Mouse (Mus musculus) spleen, adult 2 months (tissue): Measurements from ENCODE around the gene Bckdk. TPM values are rescaled to one million over a fixed set of nuclear protein-coding genes. Genes with fewer than 3 reads are reported as not detected.

Experiments
- DNase-seq, 2 experiments: peaks; one replicate each; pipeline versions ENCODE4 v3.0.0 to v3.0.0-alpha.2; 2012 to 2021; ENCODE audit warnings: low spot score in 2 of 2, low read depth in 1 of 2
- H3K27ac ChIP-seq: fragments of 200-500 bp; 2 replicates; pipeline ENCODE4 v1.5.1; 2012; ENCODE audit warnings: low read length, inconsistent platforms; ENCODE audit not compliant: insufficient read depth
- H3K27me3 ChIP-seq: fragments of 200-500 bp; 2 replicates; pipeline ENCODE4 v1.6.1; 2012; ENCODE audit warnings: mild to moderate bottlenecking, moderate library complexity, low read length, inconsistent platforms; ENCODE audit not compliant: control insufficient read depth, insufficient read depth
- H3K36me3 ChIP-seq: fragments of 200-500 bp; 2 replicates; pipeline ENCODE4 v1.6.1; 2012; ENCODE audit warnings: mild to moderate bottlenecking, low read length, inconsistent platforms; ENCODE audit not compliant: control insufficient read depth, insufficient read depth
- H3K4me1 ChIP-seq: fragments of 200-500 bp; 2 replicates; pipeline ENCODE4 v1.6.1; 2011; ENCODE audit warnings: inconsistent platforms; ENCODE audit not compliant: control insufficient read depth, insufficient read depth, insufficient read length
- H3K4me3 ChIP-seq: fragments of 200-500 bp; 2 replicates; pipeline ENCODE4 v1.5.1; 2011; ENCODE audit warnings: mild to moderate bottlenecking, inconsistent platforms; ENCODE audit not compliant: insufficient read depth, insufficient read length; ENCODE audit errors: extremely low read depth
- CTCF ChIP-seq: fragments of 200-500 bp; IDR thresholded peaks from 2 replicates; pipeline ENCODE4 v1.5.1; 2011; ENCODE audit warnings: mild to moderate bottlenecking, inconsistent platforms; ENCODE audit not compliant: insufficient read depth, insufficient read length, insufficient replicate concordance; ENCODE audit errors: extremely low read depth
- POLR2A ChIP-seq: fragments of 200-500 bp; IDR thresholded peaks from 2 replicates; pipeline ENCODE4 v1.6.1; 2011; ENCODE audit warnings: low read depth, low read length, inconsistent platforms
- WGBS: fragments of 180-500 bp; shearing (Covaris S2); methylation state at CpG from one replicate; pipeline ENCODE4 v1.1.7; 2018; 5-methylcytosine and 5-hydroxymethylcytosine counted together
- polyA plus RNA-seq: library from polyadenylated mRNA; depleted of rRNA; stranded (reverse); fragments of >200 nt; gene quantifications from 2 replicates; pipeline ENCODE4 v1.2.3, GENCODE M21; 2012

Gene Bckdk
- polyA plus RNA-seq, 1 experiment = 59.9 TPM

- Histone ChIP-seq H3K4me3 (no peak overlapping the region), H3K27ac (no peak overlapping the region), H3K36me3 (peaks cover 13% of the 10 kb centered on the region; the same call in 1 of the 2 replicates), H3K4me1 (no peaks in the 10 kb centered on the region), H3K27me3 (no peaks in the 10 kb centered on the region)
- TF ChIP-seq CTCF (no peak), POLR2A (no peak)
- WGBS = 91% methylated on average over 5 of the region's 5 CpGs
- DNase-seq = no peak
These were observed 24.7 kb downstream of the Bckdk start for GRCm38 (mm10) chr7:127928596-127928995.

- Histone ChIP-seq H3K4me3 (no peak within 1 kb of the TSS), H3K27me3 (no peaks in the 10 kb centered on the region), H3K36me3 (peaks cover 10% of the 10 kb centered on the region; the same call in 1 of the 2 replicates), H3K27ac (no peak within 1 kb of the TSS), H3K4me1 (no peaks in the 10 kb centered on the region)
- TF ChIP-seq CTCF (no peak), POLR2A (no peak)
- no peak for DNase-seq
- WGBS = 80% methylated on average over 6 of the region's 6 CpGs
These were observed 26.0 kb downstream of the Bckdk start, which contains the start of gene Prss8 for GRCm38 (mm10) chr7:127929923-127930322. Gene Prss8 (minus strand): TSS chr7:127930104.

GRCm38 (mm10) chr7:127930636-127931035, 26.8 kb downstream of the Bckdk start:
- no peak for DNase-seq
- 82% methylated on average over 5 of the region's 5 CpGs for WGBS
- Histone ChIP-seq H3K36me3 (peaks cover 7% of the 10 kb centered on the region; the same call in 1 of the 2 replicates), H3K27ac (no peak overlapping the region), H3K27me3 (no peaks in the 10 kb centered on the region), H3K4me1 (no peaks in the 10 kb centered on the region), H3K4me3 (no peak overlapping the region)
- TF ChIP-seq CTCF = no peak

- no peak for DNase-seq
- Histone ChIP-seq H3K27ac (no peak overlapping the region), H3K27me3 (no peaks in the 10 kb centered on the region), H3K36me3 (peaks cover 1% of the 10 kb centered on the region; the same call in 1 of the 2 replicates), H3K4me3 (no peak overlapping the region), H3K4me1 (peaks cover 3% of the 10 kb centered on the region; the same call in 1 of the 2 replicates)
- WGBS = 57% methylated on average over 13 of the region's 13 CpGs
- TF ChIP-seq CTCF = no peak
- no peak for TF ChIP-seq POLR2A
These were observed 27.7 kb downstream of the Bckdk start for GRCm38 (mm10) chr7:127931351-127932135.

GRCm38 (mm10) chr7:127932273-127933031, 28.6 kb downstream of the Bckdk start:
- WGBS = 79% methylated on average over 13 of the region's 13 CpGs
- DNase-seq = no peak
- H3K36me3 ChIP-seq = no peaks in the 10 kb centered on the region
- H3K27me3 ChIP-seq = no peaks in the 10 kb centered on the region
- H3K4me1 ChIP-seq = peaks cover 3% of the 10 kb centered on the region; the same call in 1 of the 2 replicates
- H3K27ac ChIP-seq = no peak overlapping the region
- H3K4me3 ChIP-seq = no peak overlapping the region
- TF ChIP-seq CTCF = no peak
- TF ChIP-seq POLR2A = no peak

GRCm38 (mm10) chr7:127934075-127934474, 30.2 kb downstream of the Bckdk start:
- Histone ChIP-seq H3K27me3 (no peaks in the 10 kb centered on the region), H3K27ac (no peak overlapping the region), H3K36me3 (no peaks in the 10 kb centered on the region), H3K4me1 (peaks cover 3% of the 10 kb centered on the region; the same call in 1 of the 2 replicates), H3K4me3 (no peak overlapping the region)
- DNase-seq = no peak
- TF ChIP-seq CTCF = no peak
- TF ChIP-seq POLR2A = no peak
- WGBS = 88% methylated on average over 5 of the region's 5 CpGs
